Mouse (Mus musculus) ES-E14 (cell line): Measurements from ENCODE around the gene Rptor. TPM values are rescaled to one million over a fixed set of nuclear protein-coding genes. Genes with fewer than 3 reads are reported as not detected.

Experiments used
- DNase-seq: peaks from one replicate; pipeline ENCODE4 v3.0.0-alpha.2; 2013; ENCODE audit warnings: low read depth, low spot score
- H3K27ac ChIP-seq: 2 replicates; pipeline ENCODE4 v1.5.1; 2012; ENCODE audit warnings: low read depth, mild to moderate bottlenecking, low read length, moderate library complexity, mixed read lengths; ENCODE audit not compliant: poor library complexity, insufficient read depth, severe bottlenecking
- H3K36me3 ChIP-seq: 2 replicates; pipeline ENCODE4 v1.6.1; 2012; ENCODE audit warnings: mild to moderate bottlenecking, low read length, moderate library complexity, mixed read lengths; ENCODE audit not compliant: control insufficient read depth, poor library complexity, insufficient read depth, severe bottlenecking
- H3K4me1 ChIP-seq, 2 experiments: fragments of 150-350 bp in 1 of 2; sonication (generic) in 1 of 2; 2 replicates each; pipeline ENCODE4 v1.6.1; 2012; ENCODE audit warnings: low read length in 2 of 2, mild to moderate bottlenecking in 1 of 2, mixed read lengths in 1 of 2; ENCODE audit not compliant: control insufficient read depth in 2 of 2, insufficient read depth in 2 of 2, poor library complexity in 1 of 2
- H3K4me3 ChIP-seq, 2 experiments: fragments of 150-350 bp in 1 of 2; sonication (generic) in 1 of 2; 2 replicates each; pipeline ENCODE4 v1.5.1; 2012; ENCODE audit warnings: low read length in 2 of 2, low read depth in 1 of 2, mild to moderate bottlenecking in 1 of 2, mixed read lengths in 1 of 2; ENCODE audit not compliant: insufficient read depth in 1 of 2, poor library complexity in 1 of 2, severe bottlenecking in 1 of 2
- H3K9ac ChIP-seq: 2 replicates; pipeline ENCODE4 v1.6.1; 2012; ENCODE audit warnings: low read depth, mild to moderate bottlenecking, low read length, mixed read lengths; ENCODE audit not compliant: poor library complexity, insufficient read depth, severe bottlenecking
- H3K9me3 ChIP-seq: fragments of 150-350 bp; sonication (generic); 2 replicates; pipeline ENCODE4 v1.6.1; 2012; ENCODE audit warnings: low read depth, mild to moderate bottlenecking, low read length; ENCODE audit not compliant: control insufficient read depth, insufficient read depth
- CHD2 ChIP-seq: IDR thresholded peaks from 2 replicates; pipeline ENCODE4 v1.6.1; 2014; ENCODE audit warnings: mild to moderate bottlenecking, low read depth, low read length, inconsistent platforms
- HCFC1 ChIP-seq: IDR thresholded peaks from 2 replicates; pipeline ENCODE4 v1.6.1; 2012; ENCODE audit warnings: low read length, inconsistent platforms, borderline replicate concordance; ENCODE audit not compliant: insufficient read depth
- MAFK ChIP-seq: IDR thresholded peaks from 2 replicates; pipeline ENCODE4 v1.6.1; 2014; ENCODE audit warnings: mild to moderate bottlenecking, low read depth, low read length, inconsistent platforms; ENCODE audit not compliant: insufficient read depth
- ZC3H11A ChIP-seq: IDR thresholded peaks from 2 replicates; pipeline ENCODE4 v1.6.1; 2012; ENCODE audit warnings: low read depth, mild to moderate bottlenecking, inconsistent platforms, low read length, borderline replicate concordance
- ZNF384 ChIP-seq: IDR thresholded peaks from 2 replicates; pipeline ENCODE4 v1.6.1; 2012; ENCODE audit warnings: low read depth, low read length, inconsistent platforms
- in situ Hi-C, 2 experiments: fragments of 600-800 bp; cut with MboI; formaldehyde crosslinking; loops; one replicate each; pipeline ENCODE4 v1.15.1; 2025; ENCODE audit warnings: low sequenced_read_pairs in 2 of 2, inconsistent platforms in 1 of 2; ENCODE audit not compliant: unreplicated experiment in 2 of 2
- total RNA-seq: library from RNA; depleted of rRNA; stranded (reverse); fragments of 300-350 nt; gene quantifications from 2 replicates; pipeline ENCODE4 v1.2.3, GENCODE M21; 2012

Gene Rptor
- total RNA-seq, 1 experiment, result 59.7 TPM

DNA sequence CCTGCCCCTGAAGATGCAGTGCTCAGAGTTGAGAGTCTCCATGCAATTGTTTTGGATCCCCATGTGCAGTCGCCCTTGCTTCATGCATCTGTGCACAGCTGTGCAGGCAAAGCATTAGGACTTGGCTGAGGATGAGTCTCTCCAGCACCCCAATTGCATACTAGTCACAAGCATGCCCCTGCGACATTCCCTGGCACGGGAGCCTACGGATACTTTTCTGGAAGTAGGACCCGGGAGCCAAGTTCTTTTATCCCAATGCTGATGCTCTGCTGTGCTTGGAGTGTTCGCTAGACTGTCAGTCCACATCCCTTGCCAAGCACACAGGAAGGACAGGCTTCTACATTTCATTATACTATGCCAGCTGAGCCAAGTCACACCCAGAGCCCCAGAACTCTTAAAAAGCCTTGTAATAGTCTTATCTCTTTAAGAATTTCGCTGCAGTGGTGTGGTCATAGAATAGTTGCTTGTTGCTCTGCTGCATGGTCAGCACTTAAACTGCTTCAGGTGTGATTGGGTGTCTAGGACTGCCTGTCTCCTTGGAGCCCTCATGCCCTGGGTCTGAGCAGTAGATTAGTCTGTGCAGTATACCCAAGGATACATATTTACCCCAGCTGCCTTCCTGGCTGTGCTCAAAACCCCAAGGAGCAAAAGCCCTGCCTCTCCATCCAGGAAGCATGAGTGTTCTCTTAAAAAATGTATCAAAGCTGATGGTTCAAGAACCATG, 183.1 kb downstream of the Rptor start:
- no peak overlapping the region for H3K4me3 ChIP-seq
- no peak overlapping the region for H3K9ac ChIP-seq
- no peaks in the 10 kb centered on the region for H3K9me3 ChIP-seq
- H3K36me3 ChIP-seq, result peaks cover 5% of the 10 kb centered on the region; the same call in 1 of the 2 replicates
- H3K27ac ChIP-seq, result no peak overlapping the region
- in situ Hi-C loops, result no loop called here
- H3K4me1 ChIP-seq, result peaks cover 0 to 12% of the 10 kb centered on the region in 2 experiments; a peak in 1 of 4 replicates
- no peak for DNase-seq
- TF ChIP-seq HCFC1 (no peak), ZC3H11A (no peak), ZNF384 (no peak), MAFK (no peak), CHD2 (no peak)

DNA sequence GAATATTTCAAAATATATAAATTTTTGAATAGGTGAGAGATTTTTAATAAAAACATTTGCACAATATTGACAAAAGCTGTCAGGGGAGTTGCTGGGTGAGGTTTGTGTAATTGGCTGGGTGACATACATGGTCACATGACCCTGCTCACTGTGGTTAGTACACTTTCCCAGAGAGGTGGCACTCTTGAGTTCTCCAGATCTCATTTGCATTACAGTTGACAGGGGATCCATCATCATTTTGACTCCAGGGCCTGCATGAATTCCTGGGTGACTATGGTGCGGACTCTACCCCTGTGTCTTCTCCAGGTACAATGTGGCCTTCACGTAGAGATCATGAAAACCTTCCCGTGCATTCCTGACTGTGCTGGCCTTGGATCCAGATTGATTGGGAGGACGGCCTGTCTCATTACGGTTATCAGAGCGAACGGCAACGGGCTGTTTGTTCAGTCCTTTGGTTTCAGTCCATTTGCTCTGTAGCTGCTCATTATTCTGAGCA, 183.7 kb downstream of the Rptor start:
- H3K27ac ChIP-seq, result no peak overlapping the region
- in situ Hi-C loops, result no loop called here
- TF ChIP-seq ZC3H11A (no peak), MAFK (no peak), CHD2 (no peak), HCFC1 (no peak), ZNF384 (no peak)

DNA sequence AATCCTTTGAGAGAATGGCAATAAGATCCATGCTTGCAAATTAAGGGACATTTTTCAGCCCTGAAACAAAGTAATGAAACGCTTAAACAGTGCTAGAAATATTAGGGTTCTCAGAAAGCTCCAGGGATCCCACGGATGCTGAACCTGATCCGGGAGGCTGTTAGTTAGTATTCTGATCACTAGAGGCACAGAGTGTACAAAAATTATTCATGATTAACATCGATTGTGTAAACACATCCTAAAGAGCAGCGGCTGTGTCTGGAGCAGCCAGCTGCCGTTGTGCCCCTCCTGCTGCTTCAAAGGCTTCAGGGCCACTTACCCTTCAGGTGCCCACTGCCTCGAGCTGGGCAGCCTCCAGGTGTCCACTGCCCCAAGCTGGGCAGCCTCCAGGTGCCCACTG, 185.8 kb downstream of the Rptor start:
- DNase-seq, result no peak
- in situ Hi-C loops, result no loop called here
- Histone ChIP-seq H3K4me1 (peaks cover 0 to 18% of the 10 kb centered on the region in 2 experiments; a peak in 1 of 4 replicates), H3K36me3 (peaks cover 7% of the 10 kb centered on the region; the same call in 1 of the 2 replicates), H3K9ac (no peak overlapping the region), H3K9me3 (no peaks in the 10 kb centered on the region), H3K27ac (no peak overlapping the region), H3K4me3 (no peak overlapping the region)
- no peak for TF ChIP-seq ZNF384
- no peak for TF ChIP-seq ZC3H11A
- no peak for TF ChIP-seq HCFC1
- no peak for TF ChIP-seq CHD2
- TF ChIP-seq MAFK, result no peak

More for the DNA sequence above, 183.7 kb downstream of the Rptor start:
- no peak overlapping the region for H3K9ac ChIP-seq
- no peak for DNase-seq
- H3K4me1 ChIP-seq, result peaks cover 0 to 14% of the 10 kb centered on the region in 2 experiments; a peak in 1 of 4 replicates
- no peaks in the 10 kb centered on the region for H3K9me3 ChIP-seq
- H3K4me3 ChIP-seq, result no peak overlapping the region
- H3K36me3 ChIP-seq, result peaks cover 5% of the 10 kb centered on the region; the same call in 1 of the 2 replicates

DNA sequence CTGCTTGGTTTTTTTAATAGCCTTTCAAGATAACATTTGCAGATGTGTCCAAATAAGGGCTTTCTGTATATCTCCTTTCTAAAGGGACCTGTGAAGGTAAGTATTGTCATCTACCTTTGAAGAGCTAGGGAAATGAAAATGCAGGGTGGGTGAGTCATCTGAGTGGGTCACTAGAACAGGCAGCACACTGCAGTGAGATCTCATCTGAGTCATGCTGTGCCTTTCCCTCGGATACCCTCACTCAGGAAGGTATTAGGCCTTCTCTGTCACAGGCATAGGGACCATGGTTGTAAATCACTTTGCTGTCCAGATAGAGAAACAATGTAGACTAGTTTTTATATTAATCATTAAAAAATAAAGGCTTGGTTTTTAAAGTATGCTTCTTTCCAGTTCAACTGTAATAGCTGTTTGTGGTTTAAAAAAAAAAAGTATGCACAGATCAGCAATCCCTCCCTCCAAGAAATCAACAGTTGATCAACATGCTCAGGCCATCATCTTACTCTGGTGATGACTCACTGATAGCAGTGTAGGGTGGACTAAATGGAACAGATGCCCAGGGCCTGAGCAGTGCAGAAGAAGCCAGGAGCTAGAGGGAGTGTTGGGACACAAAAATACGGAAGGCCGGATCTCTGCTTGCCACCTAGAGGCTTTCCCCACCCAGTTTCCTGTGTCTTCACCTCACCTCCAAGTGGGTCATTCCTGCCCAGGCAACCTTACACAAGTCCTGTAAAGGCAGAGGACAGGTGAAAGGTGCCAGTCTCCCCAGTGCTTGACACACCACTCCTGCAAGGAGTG, 186.4 kb downstream of the Rptor start:
- Histone ChIP-seq H3K9ac (no peak overlapping the region), H3K9me3 (no peaks in the 10 kb centered on the region), H3K4me1 (peaks cover 0 to 18% of the 10 kb centered on the region in 2 experiments; a peak in 1 of 4 replicates), H3K27ac (no peak overlapping the region), H3K4me3 (no peak overlapping the region), H3K36me3 (peaks cover 7% of the 10 kb centered on the region; the same call in 1 of the 2 replicates)
- in situ Hi-C loops, result no loop called here
- TF ChIP-seq CHD2, result no peak
- no peak for TF ChIP-seq ZNF384
- TF ChIP-seq MAFK, result no peak
- no peak for TF ChIP-seq ZC3H11A
- no peak for TF ChIP-seq HCFC1
- no peak for DNase-seq
